ENCODE assay signal across 8 mouse cellular contexts in genomic region chr15:5185366-5186292, GRCm38 (mm10). TPM values are rescaled to one million over a fixed set of nuclear protein-coding genes. Genes with fewer than 3 reads are reported as not detected.
A peak's percentile ranks its signal among the peaks of the same experiment; 100 is the strongest.
DNase-seq lines count a peak whose midpoint lies in the region; ATAC-seq and TF ChIP-seq lines count a peak whose summit lies in the region.

Gene Ttc33 (plus strand): TSS chr15:5185525.

- H3K79me2 ChIP-seq in heart, adult 2 months (replicated peaks; ENCODE audit: control insufficient read depth, insufficient read depth, low read length), result peaks cover 7% of the 10 kb centered on the region

- peak within 1 kb of the TSS; percentile 86 for H3K9ac ChIP-seq in embryonic facial prominence, embryonic 13.5 days
- peak within 1 kb of the TSS; percentile 98 for H3K9ac ChIP-seq in heart, adult 2 months (ENCODE audit: low read depth, low read length)
- H3K9ac ChIP-seq in limb, embryonic 11.5 days (ENCODE audit: low read length), result peak within 1 kb of the TSS; percentile 85
- peak within 1 kb of the TSS; percentile 81 for H3K9ac ChIP-seq in midbrain, embryonic 13.5 days (replicated peaks)

- peak within 1 kb of the TSS; percentile 88 for H3K27ac ChIP-seq in embryonic facial prominence, embryonic 13.5 days
- peak within 1 kb of the TSS; percentile 86 for H3K27ac ChIP-seq in heart, adult 2 months
- H3K27ac ChIP-seq in kidney, adult 2 months (ENCODE audit: insufficient read depth, low read depth, low read length), result peak within 1 kb of the TSS; percentile 95
- peak within 1 kb of the TSS; percentile 60; the same call in 1 of the 2 replicates for H3K27ac ChIP-seq in limb, embryonic 11.5 days (replicated peaks; ENCODE audit: low read depth, low read length)
- H3K27ac ChIP-seq in midbrain, embryonic 13.5 days, result peak within 1 kb of the TSS; percentile 85
- H3K27ac ChIP-seq in small intestine, adult 2 months (ENCODE audit: insufficient read depth, low read depth, low read length), result peak within 1 kb of the TSS; percentile 91

- H3K36me3 ChIP-seq in embryonic facial prominence, embryonic 13.5 days, result peaks cover 11% of the 10 kb centered on the region
- peaks cover 9% of the 10 kb centered on the region; the same call in 1 of the 2 replicates for H3K36me3 ChIP-seq in heart, adult 2 months (ENCODE audit: control insufficient read depth, insufficient read depth, low read length)
- no peaks in the 10 kb centered on the region for H3K36me3 ChIP-seq in kidney, adult 2 months (ENCODE audit: control insufficient read depth, insufficient read depth, low read length)
- H3K36me3 ChIP-seq in limb, embryonic 11.5 days (ENCODE audit: control insufficient read depth, insufficient read depth, low read length), result no peaks in the 10 kb centered on the region
- H3K36me3 ChIP-seq in midbrain, embryonic 13.5 days, result peaks cover 6% of the 10 kb centered on the region; the same call in 1 of the 2 replicates
- peaks cover 5% of the 10 kb centered on the region for H3K36me3 ChIP-seq in small intestine, adult 2 months (ENCODE audit: control insufficient read depth, insufficient read depth, low read length)

- peak; percentile 84 for DNase-seq in 3T3-L1 (ENCODE audit: low read depth, low spot score)
- DNase-seq in adrenal gland, postnatal 4 days (ENCODE audit: low spot score in 2 of 2), result peak; percentile 22 to 55
- DNase-seq in heart, adult 2 months, result peak; percentile 84
- DNase-seq in kidney, adult 2 months, result peak; percentile 91
- DNase-seq in limb, embryonic 11.5 days (ENCODE audit: low spot score), result peak; percentile 79

- no peaks in the 10 kb centered on the region for H3K27me3 ChIP-seq in embryonic facial prominence, embryonic 13.5 days
- H3K27me3 ChIP-seq in heart, adult 2 months (ENCODE audit: control insufficient read depth, insufficient read depth, low read length), result no peaks in the 10 kb centered on the region
- H3K27me3 ChIP-seq in kidney, adult 2 months (replicated peaks; ENCODE audit: control insufficient read depth, insufficient read depth, low read length), result no peaks in the 10 kb centered on the region
- no peaks in the 10 kb centered on the region for H3K27me3 ChIP-seq in limb, embryonic 11.5 days (ENCODE audit: control insufficient read depth, insufficient read depth, low read length)
- H3K27me3 ChIP-seq in midbrain, embryonic 13.5 days, result no peaks in the 10 kb centered on the region
- no peaks in the 10 kb centered on the region for H3K27me3 ChIP-seq in small intestine, adult 2 months (ENCODE audit: control insufficient read depth, insufficient read depth, low read length)

- peaks cover 16% of the 10 kb centered on the region for H3K4me1 ChIP-seq in embryonic facial prominence, embryonic 13.5 days
- H3K4me1 ChIP-seq in heart, adult 2 months (ENCODE audit: control insufficient read depth, insufficient read depth, low read length), result 0 out of 2 replicates have a peak, but pooled peaks cover 2% of the 10 kb centered on the region
- peaks cover 3% of the 10 kb centered on the region; the same call in 1 of the 2 replicates for H3K4me1 ChIP-seq in kidney, adult 2 months (ENCODE audit: control insufficient read depth, insufficient read depth, low read length)
- 0 out of 2 replicates have a peak, but pooled peaks cover 5% of the 10 kb centered on the region for H3K4me1 ChIP-seq in limb, embryonic 11.5 days (ENCODE audit: control insufficient read depth, insufficient read depth, low read length)
- H3K4me1 ChIP-seq in midbrain, embryonic 13.5 days (replicated peaks), result peaks cover 22% of the 10 kb centered on the region
- no peaks in the 10 kb centered on the region; the same call in 1 of the 2 replicates for H3K4me1 ChIP-seq in small intestine, adult 2 months (ENCODE audit: control insufficient read depth, insufficient read depth, insufficient read length, low read length)

- intact Hi-C loops in heart, adult 2 months (cut with DNase I), result loop anchor here (1.0 to 2.0 kb wide), 2 partner anchors 42 to 69 kb away; partner anchors contain the start of genes Prkaa1 and Rpl37

- 0 out of 2 replicates have a peak, but pooled peaks have one; percentile 8 for TF ChIP-seq EP300 in heart, adult 2 months (IDR thresholded peaks at IDR 0.05; ENCODE audit: insufficient read depth, low read depth, low read length)

- H3K9me3 ChIP-seq in embryonic facial prominence, embryonic 13.5 days, result no peaks in the 10 kb centered on the region
- H3K9me3 ChIP-seq in limb, embryonic 11.5 days (ENCODE audit: control insufficient read depth, low read length), result no peaks in the 10 kb centered on the region
- no peaks in the 10 kb centered on the region for H3K9me3 ChIP-seq in midbrain, embryonic 13.5 days

- peak; percentile 65; the same call in 1 of the 2 replicates for TF ChIP-seq POLR2A in heart, adult 2 months (IDR thresholded peaks at IDR 0.05; ENCODE audit: insufficient read depth, low read depth, low read length)
- TF ChIP-seq POLR2A in kidney, adult 2 months (IDR thresholded peaks at IDR 0.05; ENCODE audit: low read depth, low read length), result no peak
- TF ChIP-seq POLR2A in small intestine, adult 2 months (IDR thresholded peaks at IDR 0.05; ENCODE audit: low read depth, low read length), result peak; percentile 42

- peak; percentile 62 for TF ChIP-seq CTCF in heart, adult 2 months (IDR thresholded peaks at IDR 0.05)
- TF ChIP-seq CTCF in kidney, adult 2 months (conservative IDR thresholded peaks at IDR 0.05; ENCODE audit: insufficient read depth, insufficient read length, low read depth, low read length), result peak; percentile 29; the same call in 1 of the 2 replicates
- no peak; the same call in 1 of the 2 replicates for TF ChIP-seq CTCF in small intestine, adult 2 months (IDR thresholded peaks at IDR 0.05; ENCODE audit: extremely low read depth, insufficient read length, insufficient replicate concordance, low read depth, low read length)

- WGBS in embryonic facial prominence, embryonic 13.5 days, result under 1% methylated on average over 55 of the region's 55 CpGs
- whole genome bisulfite sequencing in heart, adult 2 months, result under 1% methylated on average over 55 of the region's 55 CpGs
- under 1% methylated on average over 55 of the region's 55 CpGs for WGBS in kidney, adult 2 months
- under 1% methylated on average over 53 of the region's 55 CpGs for WGBS in limb, embryonic 11.5 days
- WGBS in midbrain, embryonic 13.5 days, result under 1% methylated on average over 55 of the region's 55 CpGs
- under 1% methylated on average over 55 of the region's 55 CpGs for WGBS in small intestine, adult 2 months

- H3K4me3 ChIP-seq in embryonic facial prominence, embryonic 13.5 days, result peak within 1 kb of the TSS; percentile 92
- H3K4me3 ChIP-seq in heart, adult 2 months, result peak within 1 kb of the TSS; percentile 84
- H3K4me3 ChIP-seq in kidney, adult 2 months (ENCODE audit: insufficient read depth, low read depth, low read length), result peak within 1 kb of the TSS; percentile 87
- H3K4me3 ChIP-seq in limb, embryonic 11.5 days (ENCODE audit: low read depth, low read length), result peak within 1 kb of the TSS; percentile 88
- H3K4me3 ChIP-seq in midbrain, embryonic 13.5 days (replicated peaks), result peak within 1 kb of the TSS; percentile 89
- peak within 1 kb of the TSS; percentile 95 for H3K4me3 ChIP-seq in small intestine, adult 2 months (ENCODE audit: low read depth, low read length)

- peak within 1 kb of the TSS; percentile 68 for H3K4me2 ChIP-seq in embryonic facial prominence, embryonic 13.5 days
- peak within 1 kb of the TSS; percentile 56 for H3K4me2 ChIP-seq in limb, embryonic 11.5 days (ENCODE audit: low read depth, severe bottlenecking)
- peak within 1 kb of the TSS; percentile 73 for H3K4me2 ChIP-seq in midbrain, embryonic 13.5 days (replicated peaks)

- ATAC-seq in embryonic facial prominence, embryonic 13.5 days (ENCODE audit: insufficient number of reproducible peaks, insufficient read depth, low FRiP score, low TSS enrichment, low read depth), result peak; percentile 77
- ATAC-seq in limb, embryonic 11.5 days (ENCODE audit: insufficient number of reproducible peaks, low FRiP score, low TSS enrichment, low read depth), result peak; percentile 82; the same call in 1 of the 2 replicates
- ATAC-seq in midbrain, embryonic 13.5 days, result peak; percentile 95

RNA-seq across cellular contexts. Expression of gene Ttc33, which starts in this region (rescaled TPM):
- total RNA-seq in adrenal gland, postnatal 4 days (2021), result 10 to 100 TPM; 47.3 to 55.2 TPM
- polyA plus RNA-seq in embryonic facial prominence, embryonic 13.5 days (2015; fragmentation: Nextera tagmentation; extraction: Ambion mirVana), result 40.5 and 48.3 TPM in 2 replicates
- total RNA-seq in heart, adult 2 months (2021), result 10 to 100 TPM; 37.5 to 45.2 TPM
- polyA plus RNA-seq in heart, adult 2 months (2012; rRNA removed), result 10.4 and 18.7 TPM in 2 replicates
- 9.6 and 14.2 TPM in 2 replicates for polyA plus RNA-seq in kidney, adult 2 months (2012; rRNA removed)
- polyA plus RNA-seq in limb, embryonic 11.5 days (2014; fragmentation: Nextera tagmentation; extraction: Ambion mirVana), result 46.2 and 47.2 TPM in 2 replicates
- 57.2 and 59.7 TPM in 2 replicates for polyA plus RNA-seq in midbrain, embryonic 13.5 days (2015; fragmentation: Nextera tagmentation; extraction: Ambion mirVana)
- polyA plus RNA-seq in small intestine, adult 2 months (2012; rRNA removed), result 0.76 and 1.4 TPM in 2 replicates

Comparison
In these comparisons a context has a peak if more than half of its experiments do, and no peak if none do; other contexts are left out.
1. Peak in every context shown above with its lines: DNase-seq, ATAC-seq, H3K4me3 ChIP-seq and H3K27ac ChIP-seq.
2. DNase-seq: peak in every context shown above with its lines; median percentile 91 in kidney, adult 2 months; 84 in 3T3-L1; 84 in heart, adult 2 months; 79 in limb, embryonic 11.5 days; 38 in adrenal gland, postnatal 4 days.